Mouse (Mus musculus): ENCODE results near the gene D430041D05Rik. TPM values are rescaled to one million over a fixed set of nuclear protein-coding genes. Genes with fewer than 3 reads are reported as not detected.

Gene D430041D05Rik
- polyA plus RNA-seq, 1 experiment = 1.5 TPM

GRCm38 (mm10) chr2:104436226-104436625 is 25.4 kb upstream of the D430041D05Rik start:
- TF ChIP-seq POLR2A (IDR thresholded peaks at IDR 0.05; ENCODE audit: borderline replicate concordance, extremely low read depth, low read depth, low read length) (no peak), CTCF (IDR thresholded peaks at IDR 0.05; ENCODE audit: insufficient read depth, low read length) (no peak)
- Histone ChIP-seq H3K4me1 (ENCODE audit: control insufficient read depth, insufficient read depth, low read length) (no peaks in the 10 kb centered on the region), H3K4me3 (replicated peaks; ENCODE audit: extremely low read depth, low read depth, low read length) (no peak overlapping the region)
- WGBS = 87% methylated on average over 3 of the region's 3 CpGs
- DNase-seq = no peak

DNA sequence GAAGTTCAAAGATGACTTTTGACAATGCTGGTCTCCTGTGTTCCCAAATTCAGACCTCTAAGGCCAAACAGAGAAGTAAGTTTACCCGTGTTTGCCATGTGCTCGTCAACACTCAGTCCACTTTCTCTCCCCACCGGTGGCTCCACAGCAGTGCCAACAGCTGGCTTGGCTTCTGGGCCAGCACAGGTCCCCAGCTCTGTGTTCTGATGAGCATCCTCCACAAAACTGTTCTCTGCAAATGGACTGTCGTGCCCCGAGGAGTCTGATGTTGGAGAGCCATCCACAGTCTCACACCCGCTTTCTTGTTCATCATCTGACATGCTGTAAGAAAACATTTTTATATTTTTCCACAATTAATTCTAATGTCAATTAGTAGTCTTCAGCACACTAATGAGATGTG is 20.3 kb upstream of the D430041D05Rik start:
- Histone ChIP-seq H3K4me3 (replicated peaks; ENCODE audit: extremely low read depth, low read depth, low read length) (no peak overlapping the region), H3K4me1 (ENCODE audit: control insufficient read depth, insufficient read depth, low read length) (no peaks in the 10 kb centered on the region)
- TF ChIP-seq POLR2A (IDR thresholded peaks at IDR 0.05; ENCODE audit: borderline replicate concordance, extremely low read depth, low read depth, low read length) (no peak), CTCF (IDR thresholded peaks at IDR 0.05; ENCODE audit: insufficient read depth, low read length) (no peak)
- 82% methylated on average over 6 of the region's 6 CpGs for WGBS
- DNase-seq = no peak

DNA sequence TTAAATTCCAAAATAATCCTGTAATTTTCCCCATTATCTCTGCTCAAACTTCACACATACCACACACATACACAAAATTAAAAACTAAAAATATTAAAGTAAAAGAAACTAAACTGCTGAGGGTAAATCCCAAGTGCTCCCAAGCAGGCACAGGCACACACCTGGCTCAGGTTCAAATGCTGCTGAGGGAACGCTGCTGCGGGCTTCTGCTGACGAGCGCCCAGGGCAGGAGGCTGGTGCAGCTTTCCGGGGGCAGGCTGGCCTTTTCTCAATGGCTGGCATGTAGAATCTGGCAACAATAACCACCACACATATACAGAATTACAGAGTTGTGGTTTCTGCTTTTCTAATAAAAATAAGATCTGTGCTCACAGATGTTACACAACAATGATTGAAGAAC is 19.8 kb upstream of the D430041D05Rik start:
- no peak for TF ChIP-seq POLR2A (IDR thresholded peaks at IDR 0.05; ENCODE audit: borderline replicate concordance, extremely low read depth, low read depth, low read length)
- no peak for TF ChIP-seq CTCF (IDR thresholded peaks at IDR 0.05; ENCODE audit: insufficient read depth, low read length)
- WGBS = 84% methylated on average over 5 of the region's 5 CpGs

GRCm38 (mm10) chr2:104426112-104426511 is 15.3 kb upstream of the D430041D05Rik start:
- WGBS = 59% methylated on average over 3 of the region's 3 CpGs

More for the DNA sequence above, 19.8 kb upstream of the D430041D05Rik start:
- no peak for DNase-seq
- H3K4me3 ChIP-seq (replicated peaks; ENCODE audit: extremely low read depth, low read depth, low read length) = no peak overlapping the region
- H3K4me1 ChIP-seq (ENCODE audit: control insufficient read depth, insufficient read depth, low read length) = no peaks in the 10 kb centered on the region

DNA sequence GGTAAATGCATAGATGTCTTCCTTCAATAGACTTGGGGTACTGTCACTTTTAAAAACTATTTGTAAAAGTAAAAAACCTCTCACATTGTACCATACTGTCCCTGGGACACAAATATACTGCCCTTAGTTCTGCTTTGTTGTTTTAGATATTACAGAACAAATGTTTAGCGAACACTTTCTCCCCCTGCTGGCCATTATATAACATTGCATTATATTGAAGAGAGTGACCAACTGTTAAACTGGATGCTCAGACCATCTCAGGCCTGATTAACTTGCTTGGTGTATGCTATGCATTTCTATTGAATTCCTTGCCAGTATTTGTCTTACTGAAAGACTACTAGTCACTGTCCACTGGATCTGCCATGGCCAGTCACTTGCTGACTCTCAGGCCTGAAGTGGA is 11.4 kb upstream of the D430041D05Rik start:
- 4% methylated on average over 1 of the region's 1 CpGs for WGBS
- Histone ChIP-seq H3K4me3 (replicated peaks; ENCODE audit: extremely low read depth, low read depth, low read length) (no peak overlapping the region), H3K4me1 (ENCODE audit: control insufficient read depth, insufficient read depth, low read length) (no peaks in the 10 kb centered on the region)
- DNase-seq = no peak
- TF ChIP-seq CTCF (IDR thresholded peaks at IDR 0.05; ENCODE audit: insufficient read depth, low read length) (peak; percentile 6; the same call in 1 of the 2 replicates), POLR2A (IDR thresholded peaks at IDR 0.05; ENCODE audit: borderline replicate concordance, extremely low read depth, low read depth, low read length) (no peak)

More at GRCm38 (mm10) chr2:104426112-104426511, 15.3 kb upstream of the D430041D05Rik start:
- no peaks in the 10 kb centered on the region for H3K4me1 ChIP-seq (ENCODE audit: control insufficient read depth, insufficient read depth, low read length)
- no peak for DNase-seq
- TF ChIP-seq POLR2A (IDR thresholded peaks at IDR 0.05; ENCODE audit: borderline replicate concordance, extremely low read depth, low read depth, low read length) = no peak
- TF ChIP-seq CTCF (IDR thresholded peaks at IDR 0.05; ENCODE audit: insufficient read depth, low read length) = no peak
- H3K4me3 ChIP-seq (replicated peaks; ENCODE audit: extremely low read depth, low read depth, low read length) = no peak overlapping the region

- TF ChIP-seq POLR2A (IDR thresholded peaks at IDR 0.05; ENCODE audit: borderline replicate concordance, extremely low read depth, low read depth, low read length) (no peak), CTCF (IDR thresholded peaks at IDR 0.05; ENCODE audit: insufficient read depth, low read length) (no peak)
- no peak for DNase-seq
- 63% methylated on average over 4 of the region's 4 CpGs for WGBS
These were observed 10.0 kb upstream of the D430041D05Rik start for GRCm38 (mm10) chr2:104420805-104421204.

DNA sequence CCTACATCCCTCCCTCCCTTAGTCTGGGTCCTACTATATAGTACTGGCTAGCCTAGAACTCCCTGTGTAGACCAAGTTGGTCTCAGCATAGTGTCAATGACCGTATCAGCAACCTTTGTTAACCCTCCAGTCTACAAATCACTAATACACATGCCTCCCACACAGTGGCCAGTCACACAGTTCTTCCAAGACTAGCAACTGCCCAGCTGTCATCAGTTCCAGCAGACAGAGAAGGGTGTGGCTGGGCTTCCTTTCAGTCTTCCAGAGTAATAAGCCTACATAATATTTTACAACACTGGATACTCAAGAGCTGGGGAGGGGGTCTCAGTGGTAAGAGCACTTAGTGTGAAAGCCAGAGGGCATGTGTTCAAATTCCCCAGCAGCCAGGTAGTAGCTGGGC is 9.2 kb upstream of the D430041D05Rik start:
- no peak for DNase-seq
- TF ChIP-seq CTCF (IDR thresholded peaks at IDR 0.05; ENCODE audit: insufficient read depth, low read length) (no peak), POLR2A (IDR thresholded peaks at IDR 0.05; ENCODE audit: borderline replicate concordance, extremely low read depth, low read depth, low read length) (no peak)
- 67% methylated on average over 1 of the region's 1 CpGs for WGBS
- Histone ChIP-seq H3K4me1 (ENCODE audit: control insufficient read depth, insufficient read depth, low read length) (no peaks in the 10 kb centered on the region), H3K4me3 (replicated peaks; ENCODE audit: extremely low read depth, low read depth, low read length) (no peak overlapping the region)

More at GRCm38 (mm10) chr2:104420805-104421204, 10.0 kb upstream of the D430041D05Rik start:
- Histone ChIP-seq H3K4me3 (replicated peaks; ENCODE audit: extremely low read depth, low read depth, low read length) (no peak overlapping the region), H3K4me1 (ENCODE audit: control insufficient read depth, insufficient read depth, low read length) (no peaks in the 10 kb centered on the region)

GRCm38 (mm10) chr2:104419411-104419810 is 8.6 kb upstream of the D430041D05Rik start:
- 70% methylated on average over 2 of the region's 2 CpGs for WGBS
- no peaks in the 10 kb centered on the region for H3K4me1 ChIP-seq (ENCODE audit: control insufficient read depth, insufficient read depth, low read length)
- no peak overlapping the region for H3K4me3 ChIP-seq (replicated peaks; ENCODE audit: extremely low read depth, low read depth, low read length)
- no peak for DNase-seq
- TF ChIP-seq CTCF (IDR thresholded peaks at IDR 0.05; ENCODE audit: insufficient read depth, low read length) = no peak
- TF ChIP-seq POLR2A (IDR thresholded peaks at IDR 0.05; ENCODE audit: borderline replicate concordance, extremely low read depth, low read depth, low read length) = no peak

DNA sequence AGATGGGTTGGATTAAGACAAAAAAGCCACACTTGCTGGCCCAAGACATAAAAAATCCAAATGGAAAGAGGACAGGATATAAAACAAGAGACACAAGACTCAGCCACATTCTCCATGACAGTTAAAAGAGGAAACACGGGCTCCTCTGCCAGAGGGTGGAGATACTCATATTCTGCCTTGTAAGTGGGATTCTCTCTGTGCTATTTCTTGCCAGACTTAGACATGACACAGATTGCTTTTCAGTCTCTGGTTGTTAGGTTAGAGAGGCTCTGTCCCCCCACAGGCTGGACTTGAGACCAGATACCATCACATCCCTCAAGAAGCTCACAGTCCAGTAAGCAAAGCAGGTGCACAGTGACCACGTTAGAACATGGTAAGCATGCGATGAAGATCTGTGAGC is 2.2 kb upstream of the D430041D05Rik start:
- Histone ChIP-seq H3K4me1 (ENCODE audit: control insufficient read depth, insufficient read depth, low read length) (no peaks in the 10 kb centered on the region), H3K4me3 (replicated peaks; ENCODE audit: extremely low read depth, low read depth, low read length) (no peak overlapping the region)
- TF ChIP-seq CTCF (IDR thresholded peaks at IDR 0.05; ENCODE audit: insufficient read depth, low read length) (no peak), POLR2A (IDR thresholded peaks at IDR 0.05; ENCODE audit: borderline replicate concordance, extremely low read depth, low read depth, low read length) (no peak)
- WGBS = 80% methylated on average over 3 of the region's 3 CpGs
- no peak for DNase-seq

GRCm38 (mm10) chr2:104412496-104412895 is 1.7 kb upstream of the D430041D05Rik start:
- 18% methylated on average over 4 of the region's 4 CpGs for WGBS
- H3K4me3 ChIP-seq (replicated peaks; ENCODE audit: extremely low read depth, low read depth, low read length) = no peak overlapping the region
- no peak for DNase-seq

More at GRCm38 (mm10) chr2:104412496-104412895, 1.7 kb upstream of the D430041D05Rik start:
- TF ChIP-seq POLR2A (IDR thresholded peaks at IDR 0.05; ENCODE audit: borderline replicate concordance, extremely low read depth, low read depth, low read length) (no peak), CTCF (IDR thresholded peaks at IDR 0.05; ENCODE audit: insufficient read depth, low read length) (no peak)
- H3K4me1 ChIP-seq (ENCODE audit: control insufficient read depth, insufficient read depth, low read length) = no peaks in the 10 kb centered on the region

Data from lung, adult 2 months (tissue).